Mouse (Mus musculus): ENCODE measurements at regions not wholly inside any gene's neighbourhood (a gene's known extent, or its start where the extent isn't known, plus 50 kb on each side); places are given as distances from the start of the nearest gene placed in this dataset.

DNA sequence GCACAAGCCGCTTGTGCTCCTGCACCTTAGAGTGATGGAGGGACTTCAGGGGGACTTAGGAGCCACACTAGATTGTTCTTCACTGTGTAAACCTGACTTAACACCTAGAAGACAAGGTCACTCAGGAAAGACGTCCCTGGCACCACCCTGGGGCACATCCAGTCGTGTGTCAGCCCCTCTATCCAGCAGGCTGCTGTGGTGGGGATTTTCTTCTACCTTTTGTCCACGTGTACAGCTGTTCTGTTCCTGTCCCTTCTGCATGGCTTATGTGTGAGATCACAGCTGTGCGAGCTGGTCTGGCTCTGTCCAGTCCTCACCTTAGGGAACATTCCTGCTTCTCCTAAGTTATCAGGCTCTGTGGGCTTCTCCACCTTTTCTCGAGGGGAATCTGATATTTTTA, 286.0 kb upstream of the Id2 start:
- DNase-seq, result no peak

DNA sequence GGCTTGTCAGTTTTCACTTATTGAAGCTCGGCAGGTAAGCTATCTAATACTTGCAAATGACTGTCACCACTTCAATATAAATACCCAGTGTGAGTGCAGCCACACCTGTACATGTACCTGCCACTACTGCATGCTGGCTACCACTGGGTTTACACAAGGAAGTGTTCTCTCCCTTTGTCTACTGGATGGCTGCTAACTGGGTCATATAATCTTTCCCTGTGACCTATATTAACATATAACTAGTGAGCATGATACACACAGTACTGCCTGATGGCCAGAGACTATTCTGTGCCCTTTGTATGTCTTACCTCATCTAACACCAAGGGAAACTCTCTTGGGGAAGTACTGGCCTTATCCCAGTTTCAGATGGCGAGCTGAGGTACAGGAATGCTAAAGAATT, 285.5 kb upstream of the Id2 start:
- no peak for DNase-seq

DNA sequence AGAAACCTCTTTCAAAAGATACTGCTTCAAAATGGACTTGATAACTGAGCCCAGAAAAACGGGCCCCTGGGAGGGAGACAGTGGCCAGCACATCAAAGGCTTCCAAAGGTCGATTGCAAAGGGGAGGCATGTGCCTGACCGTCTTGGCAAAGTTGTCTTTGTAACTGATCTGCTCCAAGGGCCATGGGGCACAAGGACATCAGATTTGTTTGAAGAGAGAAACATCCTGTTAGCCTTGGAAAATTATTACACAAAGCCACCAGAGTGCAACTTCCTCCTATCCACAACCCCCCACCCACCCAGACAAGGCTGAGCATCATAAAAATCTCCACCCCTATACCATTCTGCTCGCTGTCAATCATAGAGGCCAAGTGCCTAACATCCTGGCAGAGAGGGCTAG, 284.7 kb upstream of the Id2 start:
- DNase-seq, result peak; percentile 89

DNA sequence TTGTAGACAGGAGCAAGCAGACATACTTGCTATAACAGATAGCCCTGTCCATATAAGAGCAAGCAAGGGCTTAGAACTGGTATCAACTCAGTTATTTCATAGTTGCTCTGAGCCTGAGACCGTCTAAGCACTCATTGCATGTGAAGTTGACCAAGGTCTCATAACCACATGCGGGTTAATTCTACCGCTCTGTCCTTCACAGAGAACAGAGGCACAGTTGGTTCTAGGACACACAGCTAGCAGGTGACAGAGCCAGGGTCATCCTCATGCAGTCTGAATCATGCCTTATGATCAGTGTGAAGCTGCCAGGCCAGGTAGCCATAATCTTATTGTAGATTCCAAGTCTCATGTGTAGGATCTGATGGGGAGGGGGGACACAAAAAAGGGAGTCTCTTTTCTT, 283.1 kb upstream of the Id2 start:
- peak; percentile 31 for DNase-seq

DNA sequence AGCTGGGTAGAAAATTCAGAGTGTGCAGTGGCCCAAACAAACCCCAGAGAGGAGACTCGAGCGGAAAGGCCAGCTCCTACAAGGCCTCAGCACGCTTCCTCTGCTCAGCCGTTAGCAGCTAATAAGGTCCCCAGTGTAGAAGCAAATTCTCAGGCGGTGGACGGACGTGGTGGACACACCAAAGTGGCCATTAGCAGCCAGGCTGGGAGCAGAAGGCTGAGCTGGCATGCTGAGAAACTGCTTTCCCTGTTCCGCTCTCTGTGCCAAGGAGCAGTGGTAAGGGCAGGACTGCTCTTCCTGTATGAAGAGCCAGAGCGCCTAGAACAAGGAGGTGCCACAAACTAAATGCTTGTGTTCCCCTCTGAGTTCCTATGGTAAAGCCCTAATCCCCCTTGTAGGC, 282.1 kb upstream of the Id2 start:
- DNase-seq, result no peak

DNA sequence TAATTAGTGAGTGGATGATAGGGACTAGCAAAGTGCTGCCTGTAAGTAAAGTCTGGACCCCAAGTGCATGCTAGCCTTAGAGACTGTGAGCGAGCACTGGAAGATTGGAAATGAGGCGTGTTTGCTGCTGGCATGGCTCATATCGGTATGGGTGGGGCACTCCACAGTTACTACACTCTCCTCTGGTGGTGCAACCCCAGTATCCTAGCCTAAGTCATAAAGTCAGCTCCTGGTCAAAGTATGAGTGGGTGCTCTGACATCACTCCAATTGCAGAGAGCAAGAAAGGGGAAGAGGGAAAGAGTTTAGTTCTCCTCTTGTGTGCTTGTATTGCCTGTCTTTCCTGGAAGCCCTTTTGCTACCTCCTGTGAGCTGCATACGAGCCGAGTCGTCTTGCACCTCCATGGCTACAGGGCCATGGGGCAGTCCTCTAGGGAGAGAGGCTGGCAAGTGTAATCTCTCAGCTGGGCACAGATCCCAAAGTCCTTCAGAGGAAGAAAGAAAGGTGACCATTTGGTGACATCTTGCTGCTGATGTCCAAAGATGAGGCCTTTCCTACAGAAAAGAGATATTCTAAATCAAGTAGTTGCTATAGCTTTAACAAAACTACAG, 281.2 kb upstream of the Id2 start:
- DNase-seq, result peak; percentile 57

DNA sequence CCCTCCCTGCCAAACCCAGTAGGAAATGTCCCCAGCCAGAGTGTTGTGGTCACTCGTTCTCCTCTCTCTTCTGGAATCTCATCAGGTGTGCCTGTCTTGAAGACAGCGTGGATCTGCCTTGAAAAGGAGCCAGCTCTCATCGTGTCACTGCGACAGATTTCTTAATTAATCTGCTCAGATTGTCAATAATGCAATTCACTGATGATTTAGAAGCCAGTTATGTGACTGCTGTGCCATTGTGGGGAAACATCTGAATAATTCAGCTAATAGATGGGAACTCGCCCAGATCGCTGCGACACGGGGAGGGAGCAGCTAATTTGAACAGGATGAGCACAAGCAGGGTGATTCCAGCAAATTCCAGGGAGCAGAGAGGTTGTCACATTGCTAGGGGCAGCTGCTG, 279.5 kb upstream of the Id2 start:
- no peak for DNase-seq

DNA sequence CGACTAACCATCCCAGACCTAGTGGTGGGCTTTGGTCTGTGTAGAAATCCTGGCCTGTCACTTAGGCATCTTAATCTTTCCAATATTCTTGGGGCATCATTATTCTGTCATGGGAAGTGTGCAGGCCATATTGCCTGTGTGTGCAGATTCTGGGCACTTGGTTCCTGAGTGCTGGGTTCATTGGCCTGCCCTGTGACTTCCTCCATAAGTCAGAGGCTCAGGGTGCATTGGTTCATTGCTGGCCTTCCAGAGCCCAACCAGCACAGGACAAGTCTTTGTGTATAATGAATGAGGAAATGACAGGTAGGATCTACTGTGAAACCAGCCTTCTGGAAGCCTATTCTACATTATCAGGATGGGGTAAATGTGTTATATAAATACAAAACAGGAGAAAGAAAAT, 270.6 kb upstream of the Id2 start:
- DNase-seq, result no peak

DNA sequence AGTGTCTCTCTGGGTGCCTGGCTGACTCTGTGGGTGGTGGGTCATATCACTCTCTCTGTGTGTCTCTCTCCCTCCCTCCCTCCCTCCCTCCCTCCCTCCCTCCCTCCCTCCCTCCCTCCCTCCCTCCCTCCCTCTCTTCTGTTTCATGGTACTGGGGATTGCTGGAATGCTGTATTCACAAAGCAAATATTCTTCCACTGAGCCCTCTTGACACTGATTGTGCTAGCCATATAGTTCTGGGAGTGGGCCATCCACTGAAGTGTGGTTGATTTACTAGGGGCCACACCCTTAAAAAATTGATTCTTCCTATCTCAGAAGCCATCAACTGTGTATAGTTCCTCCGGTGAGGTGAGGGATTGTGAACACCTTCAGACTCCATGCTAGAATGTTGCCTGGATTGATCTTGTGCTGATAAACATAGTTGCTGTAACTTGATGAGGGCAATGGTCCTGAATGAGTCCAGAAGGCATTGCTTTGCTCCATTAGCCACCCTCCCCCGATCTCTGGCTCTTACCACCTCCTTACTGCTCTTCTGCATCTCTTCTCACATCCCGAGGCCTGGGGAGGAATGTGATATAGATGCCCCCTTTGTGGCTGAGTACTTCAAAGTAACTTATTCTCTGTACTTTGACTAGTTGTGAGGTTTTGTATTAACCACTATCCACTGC, 268.8 kb upstream of the Id2 start:
- DNase-seq, result no peak

DNA sequence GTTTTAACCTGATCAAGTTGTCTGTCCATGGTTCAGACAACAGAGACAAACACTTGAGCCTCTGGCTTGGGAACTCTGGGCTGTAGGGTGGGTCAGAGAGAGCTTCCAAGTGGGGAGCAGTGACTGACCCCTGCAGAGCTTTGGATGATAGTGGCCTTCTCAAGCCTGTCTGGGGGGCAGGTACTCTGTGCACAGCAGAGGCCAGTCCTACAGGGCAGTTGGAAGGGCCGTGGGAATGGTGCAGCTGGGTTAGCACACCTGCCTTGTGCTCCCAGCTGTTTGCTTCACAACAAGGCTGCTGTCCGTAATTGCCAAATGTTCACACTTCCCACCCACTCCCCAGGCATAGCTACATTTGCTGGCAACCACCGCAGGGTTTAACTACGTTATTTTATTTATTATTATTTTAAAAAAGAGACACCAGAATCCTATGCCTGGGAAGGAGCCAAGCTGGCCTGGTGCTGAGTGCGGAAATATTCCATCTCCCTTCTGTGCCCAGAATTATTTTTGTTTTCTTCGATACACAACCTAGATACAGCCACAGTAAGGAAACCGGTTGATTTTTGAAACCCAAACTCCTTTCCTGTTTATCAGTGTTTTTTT, 268.1 kb upstream of the Id2 start:
- DNase-seq, result no peak

DNA sequence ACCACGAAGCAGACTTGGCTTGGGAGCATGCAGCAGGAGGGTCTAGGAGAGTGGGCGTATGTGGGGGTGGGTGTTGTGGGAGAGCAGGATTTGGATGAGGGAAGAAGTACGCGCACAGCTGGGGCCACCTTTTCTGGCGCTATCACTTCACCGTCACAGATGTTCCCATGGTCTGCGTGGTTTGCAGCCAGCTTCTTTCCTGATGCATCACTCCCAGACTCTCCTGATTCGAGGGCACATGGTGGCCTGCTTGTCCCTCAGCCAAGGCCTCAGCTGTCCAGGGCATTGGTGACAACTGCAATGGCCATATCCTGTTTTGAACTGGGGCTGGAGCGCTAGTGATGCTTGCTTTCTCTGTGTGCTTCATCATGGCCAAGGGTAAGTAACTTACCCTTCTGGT, 266.9 kb upstream of the Id2 start:
- no peak for DNase-seq

DNA sequence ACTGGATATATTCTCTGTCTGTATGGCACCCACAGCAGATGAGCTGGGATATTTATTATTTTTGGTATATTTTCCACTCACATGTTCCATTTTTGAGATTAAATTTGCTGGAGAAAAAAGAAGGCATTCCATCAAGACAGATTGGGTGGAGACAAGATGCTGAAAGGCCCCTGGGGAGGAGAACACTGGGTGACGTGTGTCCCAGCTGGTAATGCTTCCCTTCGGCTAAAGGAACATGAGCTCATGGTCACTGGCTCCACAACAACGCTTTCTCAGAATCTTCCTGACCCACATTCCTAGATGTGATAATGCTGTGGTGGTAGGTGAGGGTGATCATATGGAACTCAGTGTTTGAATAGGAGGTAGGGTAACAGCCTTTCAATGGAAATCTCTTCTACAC, 266.4 kb upstream of the Id2 start:
- no peak for DNase-seq

DNA sequence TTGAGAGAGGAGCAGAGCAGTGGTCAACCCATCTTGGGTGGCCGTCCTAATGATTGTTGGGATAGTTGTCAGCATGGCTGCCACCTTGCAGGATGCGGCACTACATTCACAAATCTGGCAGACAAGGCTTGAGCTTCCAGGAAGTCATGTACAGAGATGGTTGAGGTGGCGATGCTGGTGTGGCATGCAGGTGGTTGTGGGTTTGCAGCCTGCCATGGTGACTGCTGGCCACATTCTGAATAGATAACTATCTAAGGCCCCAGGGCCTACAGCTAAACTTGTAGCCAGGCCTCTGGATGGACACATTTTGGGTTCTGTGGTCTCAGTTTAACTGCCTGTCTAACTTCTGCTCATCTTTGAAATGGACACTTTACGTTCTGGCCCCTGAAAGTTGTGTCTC, 265.8 kb upstream of the Id2 start:
- DNase-seq, result no peak

DNA sequence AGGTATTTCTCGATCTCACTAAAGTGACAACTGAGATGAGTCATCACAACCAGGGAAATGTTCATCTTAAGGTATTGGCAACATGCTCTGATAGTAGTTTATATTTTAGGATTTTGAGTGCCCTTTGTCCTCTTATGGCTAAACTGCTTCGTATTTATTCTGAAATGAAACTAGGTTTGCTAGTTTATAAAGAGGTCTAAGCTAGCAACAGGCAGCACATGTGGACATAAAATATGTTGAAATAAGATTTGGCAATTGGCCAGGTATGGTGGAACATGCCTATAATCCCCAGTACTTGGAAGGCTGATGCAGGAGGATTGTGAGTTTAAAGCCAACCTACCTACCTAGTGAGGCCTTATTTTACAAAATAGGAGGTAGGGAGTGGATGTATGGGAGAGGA, 263.8 kb upstream of the Id2 start:
- DNase-seq, result no peak

DNA sequence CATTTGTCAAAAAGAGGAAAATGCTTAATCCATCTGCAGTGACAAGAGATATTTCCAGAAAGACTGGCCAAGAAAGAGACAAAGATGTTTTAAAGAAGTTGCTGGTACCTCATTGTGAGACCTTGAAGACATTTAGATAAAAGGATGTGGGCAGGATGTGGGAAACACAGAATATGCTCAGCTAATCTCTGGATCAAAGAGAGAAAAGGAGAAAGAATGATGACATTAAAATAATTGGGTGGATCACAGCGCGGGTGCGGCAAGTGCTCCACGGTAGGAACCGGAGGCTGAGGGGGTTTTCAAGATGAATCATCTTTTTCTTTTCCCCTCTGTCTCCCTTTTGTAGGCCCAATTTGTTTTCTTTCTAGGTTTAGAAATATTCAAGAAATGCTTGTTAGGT, 263.0 kb upstream of the Id2 start:
- DNase-seq, result no peak

DNA sequence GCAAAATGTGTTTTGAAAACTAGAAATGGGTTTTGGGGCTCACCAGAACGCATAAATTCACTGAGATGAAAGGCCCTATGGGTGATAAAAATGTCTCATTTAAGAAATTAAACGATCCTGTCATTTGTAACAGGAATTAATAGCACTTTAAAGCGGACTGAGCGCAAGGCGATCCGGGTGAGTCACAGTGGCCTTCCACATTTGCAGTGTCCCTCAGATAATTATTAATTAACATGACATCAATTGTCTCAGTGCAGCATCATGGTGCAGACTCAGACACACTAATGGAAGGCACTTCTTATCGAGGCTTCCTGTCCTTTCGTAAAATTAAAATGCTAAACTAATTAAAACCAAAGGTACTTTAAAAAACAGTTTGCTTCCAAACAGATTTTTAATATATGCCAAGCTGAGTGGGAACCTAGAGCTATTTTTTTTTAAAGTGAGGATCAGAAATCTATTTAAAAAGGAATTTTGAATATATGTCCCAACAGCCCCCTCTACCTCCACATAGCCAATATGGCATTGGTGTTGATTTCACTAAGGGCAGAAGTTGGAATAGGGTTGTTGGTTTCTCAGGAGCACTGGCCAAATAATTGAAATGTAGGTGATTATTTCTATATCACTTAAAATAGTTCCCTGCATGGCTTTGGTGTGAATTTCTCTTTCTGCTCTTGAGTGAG, 262.0 kb upstream of the Id2 start:
- DNase-seq, result peak; percentile 48

DNA sequence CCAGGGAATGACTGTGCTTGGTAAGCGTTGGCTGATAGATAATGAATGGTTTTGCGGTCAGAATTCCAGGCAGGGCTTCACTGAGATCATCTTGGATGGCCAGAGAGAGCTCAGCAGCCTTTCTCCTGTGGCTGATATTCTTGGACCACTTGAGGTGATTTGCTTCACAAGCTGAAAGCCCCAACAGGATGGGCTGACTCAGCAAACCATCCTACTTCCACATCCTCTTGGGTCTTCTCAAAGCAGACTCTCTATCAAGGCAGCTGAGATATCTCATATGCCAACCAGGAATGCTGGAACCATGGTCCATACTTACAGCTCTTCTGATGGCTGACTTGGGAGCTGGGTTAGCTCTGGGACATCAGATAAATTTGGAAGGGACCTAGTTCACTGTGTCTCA, 259.8 kb upstream of the Id2 start:
- peak; percentile 30 for DNase-seq

DNA sequence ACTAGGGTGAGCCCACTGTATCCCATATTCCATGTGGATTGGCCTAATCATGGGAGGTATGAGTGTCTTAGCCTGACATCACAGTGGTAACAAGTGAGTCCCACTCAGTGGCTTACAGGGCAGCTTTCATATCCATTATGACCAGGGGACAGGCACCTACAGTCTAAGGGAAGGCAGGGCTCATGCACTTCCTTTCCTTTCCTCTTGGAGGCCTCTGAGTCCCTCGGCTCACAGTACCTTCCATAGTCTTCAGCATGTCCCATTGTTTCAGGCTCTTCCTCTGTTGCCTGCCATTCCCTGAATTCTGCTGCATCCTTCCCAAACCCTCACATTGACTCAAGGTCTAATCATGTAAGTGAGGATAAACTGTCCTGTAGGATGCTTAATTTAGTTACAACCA, 258.3 kb upstream of the Id2 start:
- no peak for DNase-seq

DNA sequence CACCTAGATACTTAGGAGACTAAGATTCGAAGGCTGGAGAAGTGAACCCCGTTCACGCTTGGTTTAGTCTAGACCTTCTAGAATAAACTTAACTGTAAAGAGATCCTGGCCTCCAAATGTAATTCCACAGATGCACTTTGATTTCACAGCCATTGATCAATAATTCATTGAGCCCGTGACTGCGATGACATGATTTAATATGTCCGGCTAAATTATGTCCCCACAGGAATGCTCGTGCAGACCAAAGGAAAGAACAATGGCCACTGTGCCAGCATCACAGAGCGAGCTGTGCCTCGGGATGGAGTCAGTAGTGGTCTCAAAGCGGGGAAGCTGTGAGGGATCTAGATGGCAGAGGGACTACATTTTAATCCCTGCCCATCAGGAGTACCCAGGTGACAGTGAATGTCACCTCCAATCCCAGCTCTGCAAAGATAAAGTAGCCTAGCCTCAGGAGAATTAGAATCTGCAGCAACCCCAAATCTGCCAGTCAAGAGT, 256.5 kb upstream of the Id2 start:
- DNase-seq, result peak; percentile 28

DNA sequence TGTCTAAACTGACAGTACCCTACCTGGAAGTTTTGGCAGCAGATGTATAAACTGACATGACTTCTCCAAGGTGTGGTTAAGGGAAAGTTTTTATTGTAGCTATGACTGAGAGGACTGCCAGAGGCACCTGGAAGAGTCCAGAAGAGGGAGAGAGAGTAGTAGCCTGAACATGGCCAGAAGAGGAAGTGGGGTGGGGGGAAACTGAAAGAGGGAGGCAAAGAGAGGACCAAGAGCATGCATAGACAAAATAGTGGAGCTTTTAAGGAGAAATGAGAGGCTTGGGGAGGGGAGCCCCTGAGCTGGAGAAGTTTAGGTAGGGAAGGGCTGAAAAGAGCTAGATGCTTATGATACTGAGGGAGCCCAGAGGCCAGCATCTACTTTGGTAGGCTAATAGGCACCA, 255.2 kb upstream of the Id2 start:
- DNase-seq, result no peak

DNA sequence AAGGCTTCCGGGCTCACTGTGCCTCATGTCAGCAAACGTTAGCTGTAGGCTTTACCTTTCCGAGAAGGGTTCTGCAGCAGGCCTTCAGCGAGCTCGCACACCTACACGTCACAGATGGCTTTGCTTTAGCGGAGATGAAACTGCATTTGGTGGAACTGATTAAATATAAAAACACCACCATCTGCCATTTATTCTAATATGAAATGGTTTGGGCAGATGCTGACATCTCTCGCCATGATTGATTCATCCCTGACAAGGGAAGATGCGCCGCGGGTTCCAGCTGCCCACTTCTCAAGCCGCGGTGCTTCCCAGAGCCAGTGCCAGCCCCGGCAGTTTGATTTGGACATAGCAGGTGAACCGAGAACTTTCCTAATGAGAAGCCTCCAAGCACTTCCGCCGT, 247.4 kb upstream of the Id2 start:
- no peak for DNase-seq

DNA sequence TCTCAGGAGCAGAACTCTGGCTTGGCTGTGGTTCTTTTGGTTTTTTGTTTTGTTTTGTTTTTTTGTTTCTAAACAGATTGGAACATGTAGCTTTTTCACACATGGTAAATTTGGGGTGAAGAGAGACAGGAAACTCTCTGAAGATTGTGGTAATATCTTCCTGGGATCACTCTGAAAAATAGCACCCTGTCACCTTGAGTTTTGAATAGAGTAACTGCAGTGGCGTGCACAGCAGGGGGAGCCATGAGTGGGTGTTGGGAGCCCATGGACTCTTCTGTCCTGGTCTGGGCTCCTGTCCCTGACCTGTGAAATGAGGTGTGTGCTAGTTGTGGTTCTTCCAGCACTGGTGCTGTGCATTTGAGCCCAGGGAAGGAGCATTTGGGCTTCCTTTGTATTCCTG, 241.8 kb upstream of the Id2 start:
- DNase-seq, result peak; percentile 39

DNA sequence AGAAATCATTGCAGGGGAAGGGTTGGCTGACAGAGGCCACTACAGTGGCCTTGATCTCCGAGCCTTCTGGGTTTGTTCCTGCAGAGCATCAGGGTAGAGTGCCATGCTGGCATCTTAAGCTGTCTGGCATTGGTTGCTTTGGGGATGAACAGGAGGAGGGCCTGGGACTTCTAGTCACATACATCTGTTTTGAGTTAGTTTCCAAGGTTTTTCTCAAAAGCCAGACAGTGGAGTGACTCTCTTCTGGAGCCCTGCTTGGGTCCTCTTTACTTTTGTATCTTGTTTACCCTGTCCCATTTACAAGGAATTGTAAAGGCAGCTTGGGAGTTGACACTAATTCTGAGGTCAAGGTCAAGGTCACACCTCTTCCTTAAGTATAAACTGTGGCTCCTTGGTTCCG, 239.0 kb upstream of the Id2 start:
- no peak for DNase-seq
